Mouse (Mus musculus) left cerebral cortex, adult 11 months (tissue): ENCODE results near the gene Kcnmb4.
A peak's percentile ranks its signal among the peaks of the same experiment; 100 is the strongest.

Experiments used
- DNase-seq: peaks from one replicate; pipeline ENCODE4 v3.0.0; 2022; ENCODE audit warnings: low spot score

Gene Kcnmb4

DNA sequence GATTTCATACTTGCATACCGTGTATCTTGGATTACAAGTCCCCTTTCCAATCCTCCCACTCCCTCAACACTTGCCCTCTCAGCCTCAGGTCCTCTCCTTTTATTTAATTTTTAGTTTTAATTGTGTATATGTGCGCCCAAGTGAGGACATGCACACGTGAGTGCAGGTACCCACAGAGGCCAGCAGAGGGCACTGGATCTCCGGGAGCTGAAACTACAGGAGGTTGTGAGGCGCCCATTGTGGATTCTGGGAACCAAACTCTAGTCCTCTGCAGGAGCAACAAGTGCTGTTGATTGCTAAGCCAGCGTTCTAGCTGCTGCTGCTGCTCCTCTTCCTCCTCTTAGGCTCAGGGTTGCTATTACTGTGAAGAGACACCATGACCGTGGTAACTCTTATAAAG, 20.9 kb downstream of the Kcnmb4 start:
- DNase-seq, result no peak

DNA sequence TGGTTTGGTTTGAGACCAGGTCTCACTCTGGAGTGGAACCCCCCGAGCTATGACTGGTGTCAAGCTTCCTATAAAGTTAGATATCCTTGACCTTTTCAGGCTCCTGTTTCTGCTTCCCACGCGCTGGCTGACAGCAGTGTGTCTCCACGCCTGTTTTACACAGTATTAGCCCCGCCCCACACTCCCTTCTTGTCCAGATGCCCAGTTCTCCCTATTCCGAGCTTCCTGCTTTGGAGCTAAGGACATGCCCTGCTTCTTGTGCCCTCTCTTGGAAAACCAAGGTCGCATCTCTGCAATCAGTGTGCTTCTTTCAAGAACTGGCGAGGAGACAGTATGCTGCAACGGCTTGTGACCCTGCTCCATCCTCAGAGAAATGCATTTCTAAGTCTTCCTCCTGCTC, 23.1 kb downstream of the Kcnmb4 start:
- DNase-seq, result no peak

DNA sequence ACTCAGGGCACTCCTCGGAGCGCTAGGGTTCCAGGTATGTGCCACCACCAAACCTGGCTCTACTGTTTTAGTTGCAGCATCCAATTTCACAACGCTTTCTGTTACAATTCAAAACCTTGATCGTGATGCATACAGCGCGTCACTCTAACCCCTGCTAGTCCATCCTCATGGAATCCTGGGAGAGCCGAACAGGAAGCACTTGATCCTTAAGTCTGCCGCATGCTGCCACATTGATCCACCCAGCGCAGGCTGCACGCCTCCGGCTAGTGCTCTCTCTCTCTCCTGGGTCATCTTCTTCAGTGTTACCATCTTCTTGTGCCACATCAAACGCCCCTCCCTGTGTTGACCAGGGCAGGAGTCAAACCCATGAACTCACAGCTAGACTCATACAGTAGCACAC, 25.5 kb downstream of the Kcnmb4 start:
- no peak for DNase-seq

DNA sequence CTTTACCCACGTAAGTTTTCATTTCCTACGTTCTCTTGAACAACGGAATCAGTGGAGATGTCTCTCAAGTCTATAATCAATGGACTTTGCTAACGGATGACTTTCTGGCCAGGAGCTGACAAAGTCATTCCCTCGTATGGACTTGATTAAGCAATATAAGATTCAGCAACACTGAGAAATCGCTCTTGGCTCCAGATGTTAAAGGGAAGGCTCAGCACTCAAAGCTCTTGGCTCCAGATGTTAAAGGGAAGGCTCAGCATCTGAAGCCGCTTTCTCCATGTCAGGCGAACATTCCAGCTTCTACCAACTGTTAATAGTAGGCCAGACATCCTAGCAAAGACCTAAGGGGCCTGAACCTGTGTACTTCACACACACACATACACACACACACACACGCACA, 26.5 kb downstream of the Kcnmb4 start:
- DNase-seq, result no peak

DNA sequence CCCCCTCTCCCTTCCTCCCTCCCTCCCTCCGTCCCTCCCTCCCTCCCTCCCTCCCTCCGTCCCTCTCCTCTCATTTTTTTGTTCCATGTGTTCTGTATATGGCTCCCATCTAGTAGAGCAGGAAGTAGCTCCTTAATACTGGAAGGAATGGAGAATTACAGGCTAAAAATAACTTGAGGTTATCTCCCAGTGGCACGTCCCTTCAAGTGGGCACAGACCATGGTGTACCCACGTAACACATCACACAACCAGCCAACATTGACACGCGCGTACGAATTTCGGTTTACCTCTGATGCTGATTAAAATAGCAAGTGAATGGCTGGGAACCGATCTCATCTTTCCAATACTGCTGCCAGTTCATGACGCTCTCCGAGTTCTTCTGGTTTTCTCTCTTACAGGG, 27.6 kb downstream of the Kcnmb4 start:
- DNase-seq, result no peak

DNA sequence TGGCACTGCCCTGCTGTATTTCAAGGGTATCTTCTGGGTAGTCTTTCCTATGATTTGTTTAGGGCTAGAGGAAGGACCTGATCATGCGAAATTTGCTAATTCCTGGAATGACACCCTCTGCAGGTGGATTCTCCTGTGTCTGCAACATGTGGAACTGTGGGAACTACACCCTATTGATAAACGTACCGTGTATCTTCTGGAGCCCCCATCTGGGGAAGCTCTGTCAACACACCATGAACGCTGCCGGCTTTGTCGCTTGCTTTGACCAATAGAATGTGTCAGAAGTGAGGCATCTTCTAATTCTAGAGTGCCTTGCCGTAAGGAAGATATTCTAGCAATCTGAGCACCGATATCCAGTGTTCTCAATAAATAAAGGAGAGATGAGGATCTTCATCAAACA, 28.9 kb downstream of the Kcnmb4 start:
- DNase-seq, result no peak

DNA sequence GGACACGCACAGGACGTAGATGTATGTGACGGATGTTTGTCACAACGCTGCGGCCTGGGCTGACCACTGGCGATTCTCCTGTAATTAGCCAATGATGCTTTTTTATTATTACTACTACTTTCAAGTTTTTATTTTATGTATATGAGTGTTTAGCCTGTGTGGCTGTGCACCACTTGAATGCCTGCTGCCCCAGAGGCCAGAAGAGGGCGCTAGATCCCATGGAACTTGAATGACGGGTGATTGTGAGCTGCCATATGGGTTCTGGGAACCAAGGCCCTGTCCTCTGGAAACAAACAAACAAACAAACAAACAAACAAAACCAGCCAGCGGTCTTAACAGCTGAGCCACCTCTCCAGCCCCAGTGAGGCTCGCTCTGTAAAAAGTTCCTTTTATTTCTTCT, 29.3 kb downstream of the Kcnmb4 start:
- no peak for DNase-seq

DNA sequence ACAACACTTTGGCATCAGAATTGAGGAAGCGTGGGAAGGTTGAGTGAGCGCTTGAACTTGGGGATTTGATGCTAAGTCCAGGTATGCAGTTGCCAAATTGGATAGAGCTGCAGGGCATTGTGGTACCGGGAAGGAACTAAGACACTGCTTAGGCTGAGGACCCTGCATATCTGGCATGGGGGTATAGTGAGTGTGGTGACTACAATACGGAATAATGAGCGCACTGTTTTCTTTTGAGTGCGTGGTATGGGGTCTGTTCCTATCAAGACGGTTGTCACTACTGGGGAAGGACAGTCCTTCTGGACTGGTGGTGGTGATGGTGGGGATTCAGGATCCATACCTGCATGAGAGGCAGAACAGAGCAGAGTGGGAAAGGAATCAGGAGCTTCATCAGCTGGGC, 32.7 kb downstream of the Kcnmb4 start:
- DNase-seq, result no peak

DNA sequence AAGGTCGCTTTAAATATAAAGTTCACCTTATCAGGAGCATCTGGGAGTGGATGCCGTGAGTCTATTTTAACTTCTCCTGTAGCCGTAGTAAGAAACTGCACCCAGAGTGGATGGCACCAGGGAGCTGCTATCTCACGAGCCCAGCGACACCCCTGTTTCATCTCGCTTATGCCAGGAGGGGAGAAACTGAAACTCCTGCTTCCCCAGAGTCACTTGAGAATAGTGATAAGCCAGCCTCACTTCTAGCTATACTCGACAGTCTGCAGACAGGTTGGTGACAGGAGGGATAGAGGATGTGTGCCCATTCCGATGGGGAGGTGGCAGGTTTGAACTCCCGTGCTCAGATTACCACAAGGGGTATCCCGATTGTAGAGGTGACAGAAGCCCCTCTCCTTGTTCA, 33.6 kb downstream of the Kcnmb4 start:
- no peak for DNase-seq

DNA sequence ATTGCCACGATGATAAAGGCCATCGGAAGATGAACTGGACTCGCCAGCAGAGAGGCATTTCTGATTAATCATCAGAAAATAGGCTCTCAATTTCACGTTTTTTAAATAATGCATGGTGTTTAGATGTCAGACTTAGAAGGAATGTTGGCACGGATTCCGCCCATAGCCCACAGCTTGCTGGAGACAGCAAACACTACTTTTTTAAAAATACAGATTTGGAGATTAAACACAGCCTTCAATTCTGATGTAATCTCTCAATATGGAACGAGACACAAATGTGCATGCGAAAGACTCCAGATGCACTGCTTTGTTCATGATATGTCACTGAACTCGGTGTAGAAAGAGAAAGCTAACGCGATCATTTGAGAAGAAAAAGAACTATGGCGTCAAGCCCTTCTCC, 38.2 kb downstream of the Kcnmb4 start:
- DNase-seq, result no peak

DNA sequence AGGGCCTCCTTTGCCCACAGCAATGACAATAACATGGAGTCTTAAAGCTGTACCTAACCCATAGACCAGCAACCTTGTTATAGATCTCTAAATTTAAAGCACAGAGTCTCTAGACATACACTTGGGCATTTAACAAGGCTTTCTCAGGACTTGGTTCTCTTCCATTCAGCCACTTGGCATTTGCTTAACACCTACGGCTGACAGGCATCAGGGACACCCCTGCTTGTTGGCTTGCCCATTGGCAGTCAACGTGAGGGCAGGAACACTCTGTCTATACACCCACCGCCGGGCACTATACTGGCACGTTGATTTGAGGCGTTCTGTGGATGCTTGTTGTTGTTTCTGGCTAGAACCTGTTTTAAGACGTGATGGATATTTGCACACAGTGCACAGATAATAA, 41.3 kb downstream of the Kcnmb4 start:
- DNase-seq, result no peak

DNA sequence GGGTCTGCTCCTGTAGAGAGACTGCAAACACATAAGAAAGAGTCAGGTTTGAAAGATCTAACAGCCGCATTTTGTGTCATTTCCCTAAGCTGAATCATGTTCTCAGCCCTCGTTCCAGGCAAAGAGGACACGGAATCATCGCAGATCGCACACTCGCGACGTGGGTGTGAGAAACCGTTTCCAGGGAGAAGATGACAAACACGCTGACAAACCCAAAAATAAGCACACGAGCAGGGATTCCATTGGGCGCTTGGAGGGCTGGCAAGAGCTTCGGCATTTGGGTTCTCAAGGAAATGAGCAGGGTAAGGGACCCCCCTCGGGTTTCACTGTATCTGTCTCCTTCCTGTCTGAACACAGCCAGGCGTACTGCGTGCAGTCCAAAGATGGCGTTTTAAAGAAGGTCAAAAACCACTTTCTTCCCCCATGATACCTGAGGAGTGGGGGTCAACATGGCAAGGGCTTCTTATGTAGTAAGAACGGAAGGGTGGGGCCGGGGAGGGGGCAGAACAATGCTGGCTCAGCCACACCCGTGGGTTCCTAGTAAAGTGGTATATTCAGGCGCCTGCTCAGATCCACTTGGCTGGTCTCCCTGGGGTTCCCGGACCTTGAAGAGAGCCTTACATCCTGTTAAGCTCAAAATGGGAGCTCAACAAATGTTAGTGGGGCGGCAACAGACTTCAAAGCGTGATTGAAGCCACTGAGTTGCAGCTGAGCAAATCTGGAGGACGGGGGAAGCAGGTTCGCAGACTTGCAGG, 45.5 kb downstream of the Kcnmb4 start:
- peak; percentile 55 for DNase-seq

DNA sequence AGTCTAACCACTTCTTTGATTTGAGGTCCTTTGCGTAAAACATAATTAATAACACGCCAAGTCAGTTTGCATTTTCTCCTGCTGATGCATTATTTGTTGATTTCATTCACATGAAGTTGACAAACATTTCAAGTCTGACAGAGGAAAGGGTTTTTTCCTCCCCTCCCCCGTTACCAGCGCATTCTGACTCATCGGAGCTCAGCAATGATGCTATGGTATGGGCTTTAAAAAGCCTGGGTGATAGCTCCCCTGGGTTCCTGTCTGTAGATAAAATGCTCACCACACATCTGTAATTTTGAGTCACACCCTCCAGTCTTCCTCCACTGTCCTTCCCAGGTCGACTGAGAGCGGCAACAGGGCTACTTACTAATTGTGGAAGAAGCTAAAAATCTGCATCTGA, 47.5 kb downstream of the Kcnmb4 start:
- no peak for DNase-seq

DNA sequence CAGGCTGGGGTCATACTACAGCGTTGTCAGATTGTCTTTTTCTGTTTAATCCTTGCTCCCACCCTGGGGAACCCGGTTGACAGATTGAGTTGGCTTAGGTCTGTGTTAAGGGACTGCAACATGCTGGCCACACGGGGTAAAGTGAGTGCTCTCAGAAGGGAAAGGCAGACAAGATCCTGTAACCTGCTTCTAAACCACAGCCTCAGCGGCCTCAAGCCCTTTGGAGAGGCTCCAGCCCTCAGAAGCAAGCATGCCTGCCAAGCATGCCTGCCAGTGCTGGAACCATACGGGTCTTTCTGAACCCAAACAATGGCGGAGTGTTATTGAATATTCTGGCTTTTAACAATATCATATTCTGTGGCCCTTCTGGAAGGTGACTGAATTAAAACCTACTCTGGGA, 48.8 kb downstream of the Kcnmb4 start:
- DNase-seq, result no peak

DNA sequence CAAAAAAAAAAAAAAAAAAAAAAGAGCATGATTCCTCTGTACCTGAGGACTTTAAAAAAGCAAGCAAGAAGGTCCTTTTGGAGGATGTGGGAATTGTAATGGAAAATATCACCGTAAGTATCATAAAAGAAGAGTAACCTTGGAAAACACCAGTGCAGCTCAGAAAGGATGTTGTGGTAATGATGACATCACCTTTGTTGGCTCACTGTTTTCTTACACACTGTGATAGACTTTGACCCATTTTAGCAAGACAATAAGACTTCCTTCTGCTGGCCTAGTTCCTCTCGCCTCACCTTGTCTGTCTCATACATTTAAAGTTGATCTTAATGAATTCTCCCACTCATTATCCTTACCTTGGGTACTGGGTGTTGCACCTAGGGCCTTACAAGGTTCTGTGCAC, 51.1 kb downstream of the Kcnmb4 start:
- no peak for DNase-seq

DNA sequence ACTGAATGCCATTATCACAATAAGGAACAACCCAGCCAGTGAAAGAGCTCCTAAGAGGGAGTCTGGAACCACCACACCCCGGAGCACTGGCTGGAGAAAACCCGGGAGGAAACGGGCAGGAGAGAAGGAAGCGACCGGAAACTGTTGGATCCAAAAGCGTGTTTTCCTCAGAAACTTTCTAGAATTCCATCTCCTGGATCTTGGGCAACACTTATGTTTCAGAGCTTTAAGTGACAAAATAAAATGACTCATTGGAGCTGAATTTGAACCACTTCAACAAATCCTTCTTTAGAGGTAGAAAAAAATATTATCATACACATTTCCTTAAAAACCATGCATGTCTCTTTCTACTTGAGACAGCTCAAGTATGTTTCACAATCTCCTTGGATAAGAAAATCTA, 52.7 kb downstream of the Kcnmb4 start:
- DNase-seq, result no peak

DNA sequence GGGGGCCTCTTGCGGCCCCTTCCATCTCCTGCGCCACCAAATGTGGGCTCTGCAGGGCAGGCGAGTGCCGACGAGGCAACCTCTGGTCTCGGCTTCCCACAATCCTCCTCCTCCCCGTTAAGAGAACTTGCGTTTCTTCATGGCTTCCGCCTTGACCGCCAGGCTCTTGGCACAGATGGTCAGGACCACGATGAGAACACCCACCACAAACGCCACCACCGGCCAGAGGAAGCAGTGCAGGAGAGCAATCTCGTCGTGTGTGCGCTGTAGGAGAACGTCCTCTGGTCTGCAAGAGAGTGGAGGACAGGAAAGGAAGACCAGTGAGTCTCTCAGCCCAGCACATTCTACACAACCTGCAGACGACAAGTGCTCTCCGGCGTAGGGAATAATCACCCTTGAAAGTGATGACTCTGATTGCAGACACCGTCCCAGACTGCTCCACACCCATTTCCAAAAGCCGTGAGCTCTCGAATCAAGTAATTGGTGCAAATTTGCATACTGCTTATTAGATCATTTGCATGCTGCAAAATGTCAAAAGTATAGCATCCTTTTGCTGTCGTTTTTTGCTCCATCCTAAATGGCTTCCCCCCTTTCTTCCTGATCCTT, 55.5 kb downstream of the Kcnmb4 start:
- no peak for DNase-seq

DNA sequence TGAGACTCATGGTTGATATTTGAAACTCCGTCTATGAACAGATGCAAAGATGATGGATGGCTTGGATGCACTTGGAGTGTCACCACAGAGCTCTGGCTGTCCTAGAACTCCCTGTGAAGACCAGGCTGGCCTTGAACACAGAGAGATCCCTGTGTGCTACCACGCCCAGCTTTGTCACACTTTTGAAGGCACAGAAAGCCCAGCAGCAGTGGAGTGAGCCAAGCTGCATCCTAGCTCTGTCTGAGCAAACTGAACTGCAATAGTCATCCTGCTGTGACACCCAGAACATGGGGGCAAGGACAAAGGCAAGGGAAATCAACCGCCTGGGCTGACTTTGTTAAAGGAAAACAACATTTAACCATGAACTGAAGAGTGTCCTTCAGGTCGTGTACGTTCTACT, 57.0 kb downstream of the Kcnmb4 start:
- no peak for DNase-seq

DNA sequence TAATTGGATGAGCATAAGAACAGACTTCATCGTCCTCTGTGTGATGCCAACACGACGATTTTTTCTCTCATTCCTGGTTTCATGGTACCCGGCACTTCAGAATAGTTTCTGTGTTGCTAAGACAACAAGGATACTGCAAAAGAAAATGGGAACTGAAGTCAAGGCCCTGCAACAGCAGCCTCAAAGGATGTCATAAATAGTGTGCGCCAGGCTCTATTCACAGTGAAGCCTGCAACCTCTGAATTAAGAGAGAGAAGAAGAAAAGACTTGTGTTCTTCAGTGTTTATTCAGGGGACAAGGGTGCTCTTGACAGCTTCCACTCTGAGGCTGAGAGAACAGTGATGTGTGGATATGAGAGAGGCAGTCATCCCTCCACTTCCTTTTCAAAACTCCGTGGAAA, 57.5 kb downstream of the Kcnmb4 start:
- no peak for DNase-seq

DNA sequence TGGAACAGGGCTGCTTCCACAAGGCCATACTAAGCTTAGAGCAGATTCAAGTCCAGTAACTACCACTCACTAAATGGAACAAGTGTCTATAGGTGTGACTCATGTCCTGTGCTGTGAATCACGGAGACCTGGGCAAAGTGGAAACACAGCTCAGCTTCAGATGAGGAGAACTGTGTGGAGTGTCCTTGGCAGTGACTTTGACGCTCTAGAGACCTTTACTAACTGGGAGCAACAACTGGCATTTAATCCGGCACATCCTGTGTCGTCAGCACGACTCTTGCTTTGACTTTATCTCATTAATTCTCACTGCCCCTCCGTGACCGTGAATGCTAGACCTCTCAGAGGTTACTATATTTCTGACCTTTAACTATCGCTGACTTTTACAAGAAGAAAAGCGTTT, 62.9 kb downstream of the Kcnmb4 start:
- DNase-seq, result no peak

DNA sequence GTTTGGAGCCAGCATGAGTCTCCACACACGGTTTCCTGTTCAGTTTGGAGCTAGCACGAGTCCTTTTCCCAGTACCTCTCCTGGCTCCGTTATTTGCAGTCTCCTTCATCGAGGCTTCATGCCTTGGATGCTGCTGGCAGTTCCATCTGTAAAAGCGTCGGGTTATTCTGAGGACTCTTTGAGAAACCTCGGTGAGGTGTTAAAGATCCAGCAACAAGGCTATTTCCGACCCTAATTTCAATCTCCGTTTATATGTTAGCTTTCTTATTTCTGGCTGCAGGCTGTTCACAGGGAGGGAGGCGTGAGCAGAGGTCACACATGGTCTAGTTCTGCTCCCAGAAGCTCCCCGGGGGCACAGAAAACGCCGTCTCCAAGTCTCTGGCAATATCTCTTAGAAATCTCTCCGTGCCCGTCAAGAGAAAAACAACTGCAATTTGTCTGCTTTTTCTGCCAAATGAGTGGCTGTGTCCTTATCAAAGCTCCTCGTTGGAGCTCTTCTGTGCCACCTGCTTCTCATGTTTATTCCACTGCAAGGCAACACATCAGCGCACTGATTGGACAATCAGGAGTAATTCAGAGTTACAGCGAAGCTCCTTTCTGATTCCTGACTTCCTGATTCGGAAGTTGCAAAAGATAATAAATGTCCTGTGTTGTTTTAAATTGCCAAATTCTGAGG, 65.9 kb downstream of the Kcnmb4 start:
- no peak for DNase-seq

DNA sequence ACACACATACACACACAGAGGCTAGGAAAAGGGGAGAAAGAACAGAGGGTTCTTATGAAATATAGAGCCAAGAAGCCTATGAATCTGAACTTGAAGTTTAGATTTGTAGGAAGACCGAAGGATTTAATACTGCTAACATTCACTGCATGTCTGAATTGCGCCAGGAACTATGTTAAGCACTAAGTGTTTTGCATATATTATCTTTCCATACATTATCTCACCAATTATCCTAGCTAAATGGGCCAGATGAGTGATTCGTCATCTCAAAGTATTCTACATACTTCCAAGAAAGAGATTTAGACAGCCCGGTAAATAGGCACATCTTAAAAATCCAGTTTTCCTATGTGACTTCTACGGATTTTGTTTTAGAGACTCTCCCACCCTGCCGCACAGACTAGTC, 68.7 kb downstream of the Kcnmb4 start:
- no peak for DNase-seq

DNA sequence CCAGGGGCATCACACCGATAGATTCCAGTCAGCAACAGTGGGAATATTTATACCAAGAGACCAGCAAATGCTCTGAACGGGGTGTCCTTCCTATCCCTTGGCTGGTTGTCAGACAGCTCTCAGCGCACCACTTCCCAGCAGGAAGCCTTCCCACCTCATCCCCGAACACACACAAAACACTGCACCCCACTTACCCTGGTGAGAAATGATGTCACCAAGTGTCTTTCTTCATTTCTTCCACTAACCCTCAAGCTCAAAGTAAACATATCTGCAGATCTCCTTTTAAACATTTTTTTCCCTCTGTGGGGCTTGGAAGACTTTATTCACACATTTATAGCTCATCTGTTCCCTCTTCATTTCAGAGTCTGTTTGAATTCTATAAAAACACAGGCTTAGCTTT, 70.0 kb downstream of the Kcnmb4 start:
- DNase-seq, result no peak
